ENCODE assay signal across 8 mouse cellular contexts in the genomic region with DNA sequence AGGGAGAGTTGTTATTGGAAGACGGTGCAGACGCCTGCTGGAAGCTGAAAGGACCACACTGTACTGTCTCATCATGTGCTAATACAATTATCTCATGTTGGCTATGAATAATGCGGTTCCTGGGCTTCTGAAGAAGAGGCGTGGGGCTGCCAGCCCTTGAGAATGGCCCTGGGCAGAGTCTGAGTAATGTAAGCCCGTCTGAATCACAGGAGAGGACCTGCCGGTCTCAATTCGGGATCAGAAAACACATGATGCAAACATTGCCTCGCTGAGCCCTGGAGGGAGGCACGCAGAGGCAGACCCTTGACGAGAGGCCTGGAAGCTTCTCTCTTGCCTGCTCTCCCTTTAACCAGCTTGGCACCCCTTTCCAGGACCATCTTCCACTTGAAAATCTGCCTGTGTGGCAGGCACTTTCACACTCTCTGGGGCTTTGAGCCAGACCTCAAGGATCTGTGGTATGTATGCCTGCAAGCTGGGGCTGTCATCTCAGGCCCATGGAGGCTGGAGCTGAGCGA. TPM values are rescaled to one million over a fixed set of nuclear protein-coding genes. Genes with fewer than 3 reads are reported as not detected.
DNase-seq lines count a peak whose midpoint lies in the region; ATAC-seq and TF ChIP-seq lines count a peak whose summit lies in the region.

No protein-coding gene starts in this region.

- 0 out of 2 replicates have a peak overlapping the region, but pooled peaks have one; percentile 6 for H3K27ac ChIP-seq in midbrain, embryonic 10.5 days (replicated peaks)
- H3K27ac ChIP-seq in midbrain, embryonic 14.5 days (replicated peaks; ENCODE audit: low read depth, low read length), result no peak overlapping the region
- H3K27ac ChIP-seq in heart, embryonic 15.5 days, result peak overlapping the region; percentile 93
- peak overlapping the region; percentile 34; the same call in 1 of the 2 replicates for H3K27ac ChIP-seq in small intestine, adult 2 months (ENCODE audit: insufficient read depth, low read depth, low read length)
- no peak overlapping the region for H3K27ac ChIP-seq in liver, postnatal 0 days (ENCODE audit: low read depth)
- no peak overlapping the region for H3K27ac ChIP-seq in hindbrain, embryonic 10.5 days

- TF ChIP-seq CTCF in small intestine, adult 2 months (IDR thresholded peaks at IDR 0.05; ENCODE audit: extremely low read depth, insufficient read length, insufficient replicate concordance, low read depth, low read length), result no peak
- no peak for TF ChIP-seq CTCF in liver, postnatal 0 days (IDR thresholded peaks at IDR 0.05; ENCODE audit: low read depth)

- H3K4me1 ChIP-seq in midbrain, embryonic 10.5 days, result peaks cover 8% of the 10 kb centered on the region
- H3K4me1 ChIP-seq in midbrain, embryonic 14.5 days (ENCODE audit: control insufficient read depth, insufficient read depth, low read length), result no peaks in the 10 kb centered on the region; the same call in 1 of the 2 replicates
- peaks cover 53% of the 10 kb centered on the region for H3K4me1 ChIP-seq in heart, embryonic 15.5 days (replicated peaks)
- peaks cover 10% of the 10 kb centered on the region for H3K4me1 ChIP-seq in small intestine, adult 2 months (ENCODE audit: control insufficient read depth, insufficient read depth, insufficient read length, low read length)
- 0 out of 2 replicates have a peak, but pooled peaks cover 2% of the 10 kb centered on the region for H3K4me1 ChIP-seq in liver, postnatal 0 days (ENCODE audit: insufficient read depth)
- H3K4me1 ChIP-seq in hindbrain, embryonic 10.5 days (replicated peaks), result peaks cover 16% of the 10 kb centered on the region

- no peaks in the 10 kb centered on the region for H3K9me3 ChIP-seq in midbrain, embryonic 10.5 days (replicated peaks)
- H3K9me3 ChIP-seq in midbrain, embryonic 14.5 days (ENCODE audit: control insufficient read depth, low read length), result no peaks in the 10 kb centered on the region
- H3K9me3 ChIP-seq in heart, embryonic 15.5 days (replicated peaks), result no peaks in the 10 kb centered on the region
- no peaks in the 10 kb centered on the region for H3K9me3 ChIP-seq in liver, postnatal 0 days (ENCODE audit: low read length)
- H3K9me3 ChIP-seq in hindbrain, embryonic 10.5 days, result no peaks in the 10 kb centered on the region

- H3K9ac ChIP-seq in midbrain, embryonic 14.5 days (replicated peaks; ENCODE audit: low read length), result no peak overlapping the region
- no peak overlapping the region; the same call in 1 of the 2 replicates for H3K9ac ChIP-seq in heart, embryonic 15.5 days
- H3K9ac ChIP-seq in liver, postnatal 0 days (replicated peaks), result no peak overlapping the region

- H3K4me3 ChIP-seq in midbrain, embryonic 10.5 days, result no peak overlapping the region
- H3K4me3 ChIP-seq in midbrain, embryonic 14.5 days (replicated peaks; ENCODE audit: low read depth, low read length), result no peak overlapping the region
- no peak overlapping the region for H3K4me3 ChIP-seq in heart, embryonic 15.5 days
- no peak overlapping the region for H3K4me3 ChIP-seq in small intestine, adult 2 months (ENCODE audit: low read depth, low read length)
- H3K4me3 ChIP-seq in liver, postnatal 0 days (ENCODE audit: low read depth, low read length), result no peak overlapping the region
- no peak overlapping the region for H3K4me3 ChIP-seq in hindbrain, embryonic 10.5 days

- DNase-seq in adrenal gland, adult (ENCODE audit: inconsistent age in 2 of 2, low spot score in 1 of 2), result peak; percentile 88 to 92
- DNase-seq in adrenal gland, postnatal 4 days (ENCODE audit: low spot score in 2 of 2), result no peak
- no peak for DNase-seq in midbrain, embryonic 10.5 days (ENCODE audit: low spot score)
- DNase-seq in midbrain, embryonic 14.5 days, result no peak
- DNase-seq in liver, postnatal 0 days, result no peak
- DNase-seq in hindbrain, embryonic 10.5 days (ENCODE audit: low spot score), result no peak

- no peaks in the 10 kb centered on the region for H3K36me3 ChIP-seq in midbrain, embryonic 10.5 days
- no peaks in the 10 kb centered on the region for H3K36me3 ChIP-seq in midbrain, embryonic 14.5 days (ENCODE audit: control insufficient read depth, insufficient read depth, low read length)
- no peaks in the 10 kb centered on the region for H3K36me3 ChIP-seq in heart, embryonic 15.5 days
- no peaks in the 10 kb centered on the region for H3K36me3 ChIP-seq in small intestine, adult 2 months (ENCODE audit: control insufficient read depth, insufficient read depth, low read length)
- H3K36me3 ChIP-seq in liver, postnatal 0 days (replicated peaks; ENCODE audit: insufficient read depth, low read length), result no peaks in the 10 kb centered on the region
- H3K36me3 ChIP-seq in hindbrain, embryonic 10.5 days, result no peaks in the 10 kb centered on the region

- no peak for TF ChIP-seq POLR2A in small intestine, adult 2 months (IDR thresholded peaks at IDR 0.05; ENCODE audit: low read depth, low read length)

- no peaks in the 10 kb centered on the region for H3K27me3 ChIP-seq in midbrain, embryonic 10.5 days (ENCODE audit: low read depth, poor library complexity, severe bottlenecking)
- no peaks in the 10 kb centered on the region for H3K27me3 ChIP-seq in midbrain, embryonic 14.5 days (ENCODE audit: control insufficient read depth, insufficient read depth, low read length)
- H3K27me3 ChIP-seq in heart, embryonic 15.5 days, result no peaks in the 10 kb centered on the region
- H3K27me3 ChIP-seq in small intestine, adult 2 months (ENCODE audit: control insufficient read depth, insufficient read depth, low read length), result no peaks in the 10 kb centered on the region
- no peaks in the 10 kb centered on the region for H3K27me3 ChIP-seq in liver, postnatal 0 days (ENCODE audit: insufficient read depth, low read length)
- H3K27me3 ChIP-seq in hindbrain, embryonic 10.5 days (ENCODE audit: insufficient read depth, poor library complexity, severe bottlenecking), result peaks cover 5% of the 10 kb centered on the region; the same call in 1 of the 2 replicates

- no peak for ATAC-seq in midbrain, embryonic 14.5 days (ENCODE audit: low FRiP score, low TSS enrichment)
- ATAC-seq in heart, embryonic 15.5 days (replicated peaks; ENCODE audit: insufficient number of reproducible peaks, insufficient read depth, low FRiP score, low read depth), result peak; percentile 36; the same call in 1 of the 2 replicates
- ATAC-seq in liver, postnatal 0 days, result no peak

- 85% methylated on average over 11 of the region's 11 CpGs for WGBS in midbrain, embryonic 10.5 days
- WGBS in midbrain, embryonic 14.5 days, result 80% methylated on average over 11 of the region's 11 CpGs
- WGBS in heart, embryonic 15.5 days, result 51% methylated on average over 11 of the region's 11 CpGs
- WGBS in small intestine, adult 2 months, result 82% methylated on average over 11 of the region's 11 CpGs
- WGBS in liver, postnatal 0 days (ENCODE audit: insufficient replicate concordance), result 82% methylated on average over 11 of the region's 11 CpGs
- WGBS in hindbrain, embryonic 10.5 days, result 86% methylated on average over 11 of the region's 11 CpGs

- no peak for TF ChIP-seq EP300 in liver, postnatal 0 days (IDR thresholded peaks at IDR 0.05; ENCODE audit: low read depth)

- H3K4me2 ChIP-seq in midbrain, embryonic 14.5 days (ENCODE audit: low read length), result no peak overlapping the region
- 0 out of 2 replicates have a peak overlapping the region, but pooled peaks have one; percentile 4 for H3K4me2 ChIP-seq in heart, embryonic 15.5 days
- no peak overlapping the region for H3K4me2 ChIP-seq in liver, postnatal 0 days (ENCODE audit: low read depth, low read length)

RNA-seq across cellular contexts. Expression of a gene that starts 48.3 kb away (rescaled TPM):
- 10 to 100 TPM; 11.0 to 11.2 TPM for total RNA-seq in adrenal gland, postnatal 4 days (2021)
- 1.4 and 2.0 TPM in 2 replicates for polyA plus RNA-seq in midbrain, embryonic 10.5 days (2016; fragmentation: Nextera tagmentation; extraction: Ambion mirVana)
- 2.2 and 2.5 TPM in 2 replicates for polyA plus RNA-seq in midbrain, embryonic 14.5 days (2014; fragmentation: Nextera tagmentation; extraction: Ambion mirVana)
- 1.0 and 1.9 TPM in 2 replicates for polyA plus RNA-seq in heart, embryonic 15.5 days (2015; fragmentation: Nextera tagmentation; extraction: Ambion mirVana)
- polyA plus RNA-seq in small intestine, adult 2 months (2012; rRNA removed), result 1.3 and 1.7 TPM in 2 replicates
- polyA plus RNA-seq in liver, postnatal 0 days (2015; fragmentation: Nextera tagmentation; extraction: Ambion mirVana), result 0.82 and 1.1 TPM in 2 replicates
- 1.6 and 2.3 TPM in 2 replicates for polyA plus RNA-seq in hindbrain, embryonic 10.5 days (2016; fragmentation: Nextera tagmentation; extraction: Ambion mirVana)

Comparison
In these comparisons a context has a peak if more than half of its experiments do, and no peak if none do; other contexts are left out.
1. DNase-seq: peak in adrenal gland, adult (2 of 2); none in adrenal gland, postnatal 4 days (0 of 2), midbrain, embryonic 10.5 days (single experiment), midbrain, embryonic 14.5 days (single experiment), liver, postnatal 0 days (single experiment) and hindbrain, embryonic 10.5 days (single experiment).
2. H3K27ac ChIP-seq: peak in midbrain, embryonic 10.5 days (single experiment), heart, embryonic 15.5 days (single experiment) and small intestine, adult 2 months (single experiment); none in midbrain, embryonic 14.5 days (single experiment), liver, postnatal 0 days (single experiment) and hindbrain, embryonic 10.5 days (single experiment).